Mouse (Mus musculus) kidney, embryonic 15.5 days (tissue): Measurements from ENCODE around the gene Rap1gds1. TPM values are rescaled to one million over a fixed set of nuclear protein-coding genes. Genes with fewer than 3 reads are reported as not detected.
A peak's percentile ranks its signal among the peaks of the same experiment; 100 is the strongest.

Source experiments
- ATAC-seq: fragments of 200-750 bp; cut with Nextera tagmentation; replicated peaks from 2 replicates; pipeline ENCODE4 v1.8.0; 2017; ENCODE audit warnings: moderate TSS enrichment; ENCODE audit not compliant: low FRiP score
- H3K27ac ChIP-seq: fragments of 300-500 bp; sonication (generic); 2 replicates; pipeline ENCODE4 v1.5.1; 2015; ENCODE audit warnings: mild to moderate bottlenecking, inconsistent platforms
- H3K27me3 ChIP-seq: fragments of 300-500 bp; sonication (generic); 2 replicates; pipeline ENCODE4 v1.6.1; 2015; ENCODE audit warnings: inconsistent platforms
- H3K36me3 ChIP-seq: fragments of 300-500 bp; sonication (generic); 2 replicates; pipeline ENCODE4 v1.6.1; 2015; ENCODE audit warnings: inconsistent platforms
- H3K4me1 ChIP-seq: fragments of 300-500 bp; sonication (generic); 2 replicates; pipeline ENCODE4 v1.6.1; 2015; ENCODE audit warnings: inconsistent platforms
- H3K4me2 ChIP-seq: fragments of 300-500 bp; sonication (generic); 2 replicates; pipeline ENCODE4 v1.6.1; 2015; ENCODE audit warnings: moderate library complexity, mild to moderate bottlenecking, inconsistent platforms
- H3K4me3 ChIP-seq: fragments of 300-500 bp; sonication (generic); replicated peaks from 2 replicates; pipeline ENCODE4 v1.5.1; 2015; ENCODE audit warnings: mild to moderate bottlenecking, inconsistent platforms
- H3K9ac ChIP-seq: fragments of 300-500 bp; sonication (generic); 2 replicates; pipeline ENCODE4 v1.6.1; 2015; ENCODE audit warnings: mild to moderate bottlenecking, inconsistent platforms
- H3K9me3 ChIP-seq: fragments of 300-500 bp; sonication (generic); replicated peaks from 2 replicates; pipeline ENCODE4 v1.6.1; 2016; ENCODE audit warnings: inconsistent platforms
- WGBS: fragments of 180-500 bp; shearing (Covaris S2); methylation state at CpG from one replicate; pipeline ENCODE4 v1.1.7; 2015; ENCODE audit warnings: mixed read lengths; 5-methylcytosine and 5-hydroxymethylcytosine counted together
- polyA plus RNA-seq: library from polyadenylated mRNA; unstranded; fragments of >200 nt; fragmentation: Nextera tagmentation; extraction: Ambion mirVana; gene quantifications from 2 replicates; pipeline ENCODE4 v1.2.1, GENCODE M21; 2015

Rap1gds1 gene
- 58.8 and 59.4 TPM in 2 replicates for polyA plus RNA-seq

GRCm38 (mm10) chr3:139074484-139075211 is at the start of gene Rap1gds1:
Gene Rap1gds1, minus strand, starts transcription at chr3:139075201.
- Histone ChIP-seq H3K27me3 (no peaks in the 10 kb centered on the region), H3K4me3 (peak within 1 kb of the TSS; percentile 94), H3K27ac (peak within 1 kb of the TSS; percentile 99), H3K9me3 (no peaks in the 10 kb centered on the region), H3K9ac (peak within 1 kb of the TSS; percentile 77), H3K4me1 (peaks cover 16% of the 10 kb centered on the region), H3K4me2 (peak within 1 kb of the TSS; percentile 97), H3K36me3 (no peaks in the 10 kb centered on the region)
- WGBS, result under 1% methylated on average over 73 of the region's 97 CpGs
- ATAC-seq, result peak; percentile 61

DNA sequence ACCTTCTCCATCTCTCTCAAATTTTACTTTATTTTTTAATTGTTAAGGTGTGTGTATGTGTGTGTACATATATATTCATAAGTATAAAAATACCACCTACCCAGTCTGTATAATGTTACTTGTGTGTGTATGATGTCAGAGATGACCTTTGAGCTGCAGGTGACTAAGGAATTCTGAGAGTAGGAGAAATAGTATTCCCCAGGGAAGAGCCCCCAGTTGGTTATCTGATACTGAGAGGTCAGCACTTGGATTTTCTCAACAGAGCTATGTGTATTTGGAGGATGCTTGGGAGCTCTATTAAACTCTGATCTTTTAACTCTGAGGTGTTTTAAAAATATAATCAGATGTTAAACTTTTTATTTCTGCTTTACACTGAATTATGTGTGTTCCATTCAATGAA is 43.4 kb upstream of the Rap1gds1 start:
- Histone ChIP-seq H3K4me1 (no peaks in the 10 kb centered on the region), H3K27me3 (no peaks in the 10 kb centered on the region), H3K9ac (no peak overlapping the region), H3K27ac (no peak overlapping the region), H3K36me3 (no peaks in the 10 kb centered on the region), H3K9me3 (no peaks in the 10 kb centered on the region), H3K4me3 (no peak overlapping the region), H3K4me2 (no peak overlapping the region)
- ATAC-seq, result no peak

DNA sequence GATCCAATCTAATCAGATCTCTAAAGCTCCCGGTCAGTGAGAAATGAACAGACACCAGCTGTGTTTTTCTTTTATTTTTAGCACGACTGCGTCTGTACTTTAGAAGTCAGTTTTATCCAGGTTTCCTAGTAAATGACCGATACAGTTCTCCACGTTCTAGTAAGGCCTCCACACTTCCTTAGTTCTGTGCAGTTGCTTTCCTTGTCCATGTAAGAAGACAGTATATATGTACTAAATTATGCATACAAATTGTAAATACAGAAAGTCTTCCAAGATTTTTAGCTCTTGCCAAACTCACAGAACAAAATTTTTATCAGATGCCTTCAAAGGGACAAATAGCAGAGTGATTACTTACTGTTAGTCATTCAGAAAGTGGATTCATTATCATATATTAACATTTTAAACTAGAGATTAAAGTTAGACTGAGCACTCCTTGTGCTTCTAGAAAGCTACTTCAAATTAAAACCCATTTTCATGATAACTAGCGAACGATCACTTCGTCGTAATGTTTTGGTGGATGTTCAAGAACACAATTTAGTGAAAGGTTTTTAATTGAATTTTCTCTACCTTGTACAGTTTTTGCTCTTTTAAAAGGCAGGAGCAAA is 41.8 kb upstream of the Rap1gds1 start:
- no peak overlapping the region for H3K4me3 ChIP-seq
- no peaks in the 10 kb centered on the region for H3K27me3 ChIP-seq
- WGBS, result 77% methylated on average over 9 of the region's 9 CpGs
- H3K36me3 ChIP-seq, result no peaks in the 10 kb centered on the region
- no peak overlapping the region for H3K27ac ChIP-seq
- no peaks in the 10 kb centered on the region for H3K4me1 ChIP-seq
- ATAC-seq, result no peak
- no peak overlapping the region for H3K9ac ChIP-seq
- no peaks in the 10 kb centered on the region for H3K9me3 ChIP-seq
- no peak overlapping the region for H3K4me2 ChIP-seq

- H3K9ac ChIP-seq, result no peak overlapping the region
- H3K9me3 ChIP-seq, result no peaks in the 10 kb centered on the region
- H3K27ac ChIP-seq, result no peak overlapping the region
- ATAC-seq, result no peak
- H3K36me3 ChIP-seq, result no peaks in the 10 kb centered on the region
- no peak overlapping the region for H3K4me2 ChIP-seq
- no peak overlapping the region for H3K4me3 ChIP-seq
- 80% methylated on average over 3 of the region's 3 CpGs for WGBS
- no peaks in the 10 kb centered on the region for H3K4me1 ChIP-seq
- H3K27me3 ChIP-seq, result no peaks in the 10 kb centered on the region
These were observed 37.5 kb upstream of the Rap1gds1 start for GRCm38 (mm10) chr3:139112335-139112973.

- Histone ChIP-seq H3K9me3 (no peaks in the 10 kb centered on the region), H3K4me3 (no peak overlapping the region), H3K4me2 (no peak overlapping the region), H3K9ac (no peak overlapping the region), H3K4me1 (no peaks in the 10 kb centered on the region), H3K36me3 (no peaks in the 10 kb centered on the region), H3K27me3 (no peaks in the 10 kb centered on the region), H3K27ac (no peak overlapping the region)
- 88% methylated on average over 2 of the region's 2 CpGs for WGBS
- no peak for ATAC-seq
These were observed 36.9 kb upstream of the Rap1gds1 start for GRCm38 (mm10) chr3:139111877-139112276.

GRCm38 (mm10) chr3:139108176-139108575 is 33.2 kb upstream of the Rap1gds1 start:
- Histone ChIP-seq H3K27me3 (no peaks in the 10 kb centered on the region), H3K9ac (no peak overlapping the region), H3K27ac (no peak overlapping the region), H3K9me3 (no peaks in the 10 kb centered on the region), H3K4me2 (no peak overlapping the region), H3K4me3 (no peak overlapping the region), H3K36me3 (no peaks in the 10 kb centered on the region), H3K4me1 (no peaks in the 10 kb centered on the region)
- no peak for ATAC-seq
- WGBS, result 72% methylated on average over 5 of the region's 5 CpGs

DNA sequence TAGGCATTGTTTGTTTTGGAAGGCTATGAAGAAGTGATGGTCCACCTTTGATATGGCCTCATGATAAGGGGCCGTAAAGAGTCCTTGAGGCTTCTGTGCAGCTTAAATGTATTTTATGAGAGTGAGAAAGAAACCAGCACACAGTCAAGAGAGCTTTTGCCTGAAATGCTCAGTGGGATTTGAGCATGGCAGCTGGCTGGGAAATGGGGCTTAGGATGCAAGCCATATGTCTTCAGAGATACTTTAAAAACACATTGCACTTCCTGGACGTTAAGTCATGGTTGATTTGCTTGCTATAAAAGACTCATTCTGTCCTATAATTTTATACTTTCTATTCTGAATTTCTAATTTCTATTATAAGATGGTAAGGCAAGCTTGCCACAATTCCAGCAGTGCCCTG is 28.9 kb upstream of the Rap1gds1 start:
- Histone ChIP-seq H3K27me3 (no peaks in the 10 kb centered on the region), H3K9me3 (no peaks in the 10 kb centered on the region), H3K4me3 (no peak overlapping the region), H3K36me3 (no peaks in the 10 kb centered on the region), H3K4me1 (no peaks in the 10 kb centered on the region), H3K27ac (no peak overlapping the region), H3K4me2 (no peak overlapping the region), H3K9ac (no peak overlapping the region)
- ATAC-seq, result no peak
- WGBS, result 63% methylated on average over 2 of the region's 2 CpGs

DNA sequence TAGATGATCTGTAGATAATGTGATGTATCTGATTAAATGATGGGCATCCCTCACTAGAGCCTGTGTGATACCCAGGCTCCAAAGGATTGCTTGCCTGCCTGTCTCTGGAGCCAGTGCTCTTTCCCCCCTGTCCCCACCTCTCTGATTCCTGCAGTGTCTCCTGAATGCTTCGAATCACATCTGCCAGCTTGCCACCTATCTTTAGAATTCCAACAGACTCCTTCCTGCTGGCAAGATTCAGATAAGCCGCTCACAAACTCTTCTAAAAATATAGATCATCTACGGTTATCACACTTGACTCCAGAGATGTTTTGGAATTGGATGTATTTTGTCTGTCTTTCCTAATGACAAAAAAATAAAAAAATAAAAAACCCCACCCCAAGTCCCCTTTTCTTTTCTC is 28.3 kb upstream of the Rap1gds1 start:
- Histone ChIP-seq H3K9ac (no peak overlapping the region), H3K9me3 (no peaks in the 10 kb centered on the region), H3K36me3 (no peaks in the 10 kb centered on the region), H3K4me1 (no peaks in the 10 kb centered on the region), H3K27me3 (no peaks in the 10 kb centered on the region), H3K27ac (no peak overlapping the region), H3K4me3 (no peak overlapping the region), H3K4me2 (no peak overlapping the region)
- WGBS, result 75% methylated on average over 3 of the region's 3 CpGs
- ATAC-seq, result no peak

DNA sequence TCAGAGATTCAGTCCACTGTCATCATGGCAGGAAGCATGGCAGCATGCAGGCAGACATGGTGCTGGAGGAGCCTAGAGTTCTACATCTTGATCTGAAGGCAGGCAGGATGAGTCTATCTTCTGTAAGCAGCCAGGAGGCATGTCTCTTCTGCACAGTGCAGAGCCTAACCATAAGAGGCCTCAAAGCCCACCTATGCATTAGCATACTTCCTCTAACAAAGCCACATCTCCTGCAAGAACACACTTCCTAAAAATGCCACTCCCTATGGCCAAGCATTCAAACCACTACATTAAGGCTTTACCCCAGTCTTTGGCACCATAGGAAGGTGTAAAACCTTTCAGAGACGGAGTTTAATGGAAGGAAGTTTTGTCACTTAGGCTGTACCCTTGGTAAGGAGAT is 26.9 kb upstream of the Rap1gds1 start:
- 85% methylated on average over 1 of the region's 1 CpGs for WGBS
- ATAC-seq, result no peak
- Histone ChIP-seq H3K27me3 (no peaks in the 10 kb centered on the region), H3K4me1 (no peaks in the 10 kb centered on the region), H3K27ac (no peak overlapping the region), H3K4me3 (no peak overlapping the region), H3K9ac (no peak overlapping the region), H3K9me3 (no peaks in the 10 kb centered on the region), H3K36me3 (no peaks in the 10 kb centered on the region), H3K4me2 (no peak overlapping the region)

GRCm38 (mm10) chr3:139099284-139099683 is 24.3 kb upstream of the Rap1gds1 start:
- Histone ChIP-seq H3K9ac (no peak overlapping the region), H3K4me1 (no peaks in the 10 kb centered on the region), H3K4me2 (no peak overlapping the region), H3K27me3 (no peaks in the 10 kb centered on the region), H3K36me3 (no peaks in the 10 kb centered on the region), H3K27ac (no peak overlapping the region), H3K4me3 (no peak overlapping the region), H3K9me3 (no peaks in the 10 kb centered on the region)
- ATAC-seq, result no peak
- 96% methylated on average over 5 of the region's 5 CpGs for WGBS

DNA sequence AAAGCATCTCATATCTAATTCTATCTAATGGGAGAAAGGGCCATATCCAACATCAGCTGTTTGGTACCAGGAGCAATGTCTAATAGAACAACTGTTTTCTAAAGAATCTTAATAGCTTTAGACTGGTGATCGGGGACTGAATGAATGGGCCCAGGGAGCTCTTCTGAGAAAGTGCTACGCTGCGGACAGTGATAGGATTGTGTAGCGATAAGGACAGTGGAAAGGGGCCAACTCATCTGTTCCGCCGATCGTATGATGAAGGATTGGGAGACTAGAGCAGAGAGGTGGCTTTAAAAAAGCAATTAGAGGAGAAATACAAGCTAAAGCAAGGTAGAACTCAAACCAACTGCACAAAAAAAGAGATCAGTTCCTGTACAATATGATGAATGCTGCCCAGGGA is 20.9 kb upstream of the Rap1gds1 start:
- H3K9ac ChIP-seq, result no peak overlapping the region
- H3K4me2 ChIP-seq, result no peak overlapping the region
- H3K36me3 ChIP-seq, result no peaks in the 10 kb centered on the region
- H3K4me3 ChIP-seq, result no peak overlapping the region
- H3K4me1 ChIP-seq, result no peaks in the 10 kb centered on the region
- no peak overlapping the region for H3K27ac ChIP-seq
- ATAC-seq, result no peak
- WGBS, result 91% methylated on average over 7 of the region's 7 CpGs
- no peaks in the 10 kb centered on the region for H3K9me3 ChIP-seq
- no peaks in the 10 kb centered on the region for H3K27me3 ChIP-seq

GRCm38 (mm10) chr3:139088526-139088925 is 13.5 kb upstream of the Rap1gds1 start:
- ATAC-seq, result no peak
- Histone ChIP-seq H3K4me3 (no peak overlapping the region), H3K27ac (no peak overlapping the region), H3K4me2 (no peak overlapping the region), H3K27me3 (no peaks in the 10 kb centered on the region), H3K4me1 (no peaks in the 10 kb centered on the region), H3K9ac (no peak overlapping the region), H3K36me3 (no peaks in the 10 kb centered on the region), H3K9me3 (peaks cover 13% of the 10 kb centered on the region)
- WGBS, result 75% methylated on average over 3 of the region's 3 CpGs
